Mouse (Mus musculus): ENCODE data around the gene Tmem11.

Tmem11 gene

DNA sequence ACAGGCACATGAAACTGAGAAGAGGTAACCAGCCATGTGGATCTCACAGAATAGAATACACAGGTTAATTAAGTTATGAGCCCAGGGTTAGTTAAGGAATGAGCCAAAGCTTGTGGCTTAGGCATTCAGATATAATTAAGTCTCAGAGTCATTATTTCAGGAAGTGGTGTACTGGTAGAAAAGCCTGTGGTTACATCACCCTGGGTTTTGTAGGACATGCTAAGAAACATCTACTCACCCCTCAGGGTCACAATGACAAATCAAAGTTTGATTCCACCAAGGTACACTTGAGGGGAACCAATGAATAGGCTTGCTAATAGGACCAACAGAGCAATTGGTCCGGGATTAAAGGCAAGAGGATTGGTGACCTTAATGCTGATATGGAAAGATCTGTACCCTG, 52.4 kb downstream of the Tmem11 start:
- DNase-seq = no peak

DNA sequence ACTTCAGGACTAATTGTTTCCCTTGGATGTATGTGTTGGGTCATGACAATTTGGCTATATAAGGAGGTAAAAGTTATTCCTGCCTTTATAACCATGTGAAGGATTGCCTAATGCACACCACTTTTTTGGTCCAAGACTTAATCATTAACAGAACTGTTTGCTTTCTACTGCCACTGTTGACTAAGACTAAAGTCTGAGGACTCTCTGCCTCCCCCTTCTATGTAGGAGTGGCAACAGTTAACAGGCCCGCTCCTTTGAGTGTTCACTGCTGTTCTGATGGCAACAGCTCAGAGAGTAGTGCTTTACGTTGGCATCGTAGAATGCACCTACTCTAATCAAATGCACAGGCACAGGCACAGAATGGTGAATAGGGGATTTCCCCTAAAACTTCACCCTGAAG, 53.9 kb downstream of the Tmem11 start:
- DNase-seq = no peak

DNA sequence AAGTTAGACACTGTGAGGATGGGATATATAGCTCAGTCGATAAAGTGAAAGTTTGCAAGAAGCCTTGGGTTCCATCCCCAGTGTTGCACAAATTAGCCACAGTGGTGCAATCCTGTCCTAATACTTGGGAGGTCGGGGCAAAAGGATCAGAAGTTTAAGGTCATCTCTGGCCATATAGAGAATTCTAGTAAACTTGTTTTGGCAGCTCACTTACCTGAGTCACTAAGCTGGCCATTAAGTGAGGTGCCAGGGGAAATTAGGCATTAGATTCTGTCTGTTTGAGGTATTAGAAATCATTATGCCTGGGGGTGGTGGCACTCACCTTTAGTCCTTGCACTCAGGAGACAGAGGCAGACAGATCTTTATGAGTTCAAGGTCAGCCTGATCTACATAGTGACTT, 55.3 kb downstream of the Tmem11 start:
- no peak for DNase-seq

DNA sequence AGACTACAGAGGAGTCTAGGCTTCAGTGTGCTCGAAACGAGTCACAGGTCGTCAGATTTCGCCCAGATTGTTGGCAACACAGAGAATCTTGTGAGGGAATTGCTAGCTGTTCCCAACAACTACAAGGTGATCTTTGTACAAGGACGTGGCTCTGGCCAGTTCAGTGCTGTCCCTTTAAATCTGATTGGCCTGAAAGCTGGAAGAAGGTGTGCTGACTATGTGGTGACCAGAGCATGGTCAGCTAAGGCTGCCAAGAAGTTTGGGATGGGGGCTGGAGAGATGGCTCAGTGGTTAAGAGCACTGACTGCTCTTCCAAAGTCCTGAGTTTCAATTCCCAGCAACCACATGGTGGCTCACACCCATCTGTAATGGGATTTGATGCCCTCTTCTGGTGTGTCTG, 62.7 kb downstream of the Tmem11 start:
- no peak for DNase-seq
